Mouse (Mus musculus) liver, adult 2 months (tissue): ENCODE measurements around the gene Hcn3. TPM values are rescaled to one million over a fixed set of nuclear protein-coding genes. Genes with fewer than 3 reads are reported as not detected.

Experiments
- DNase-seq: peaks from one replicate; pipeline ENCODE4 v3.0.0-alpha.2; 2011; ENCODE audit warnings: low read depth, low spot score; ENCODE audit errors: extremely low read depth
- H3K27ac ChIP-seq: fragments of 200-500 bp; replicated peaks from 2 replicates; pipeline ENCODE4 v1.5.1; 2012; ENCODE audit warnings: low read depth, mild to moderate bottlenecking, control low read depth, inconsistent platforms, low read length; ENCODE audit not compliant: insufficient read depth
- H3K27me3 ChIP-seq: fragments of 200-500 bp; 2 replicates; pipeline ENCODE4 v1.6.1; 2012; ENCODE audit warnings: mild to moderate bottlenecking, moderate library complexity, low read length, inconsistent platforms; ENCODE audit not compliant: control insufficient read depth, insufficient read depth
- H3K36me3 ChIP-seq: fragments of 200-500 bp; 2 replicates; pipeline ENCODE4 v1.6.1; 2012; ENCODE audit warnings: low read length, inconsistent platforms; ENCODE audit not compliant: control insufficient read depth, insufficient read depth
- H3K4me1 ChIP-seq: fragments of 200-500 bp; 2 replicates; pipeline ENCODE4 v1.6.1; 2011; ENCODE audit warnings: low read length; ENCODE audit not compliant: control insufficient read depth, insufficient read depth
- H3K4me3 ChIP-seq: fragments of 200-500 bp; 2 replicates; pipeline ENCODE4 v1.5.1; 2011; ENCODE audit warnings: low read depth, mild to moderate bottlenecking, control low read depth, low read length, moderate library complexity; ENCODE audit not compliant: insufficient read depth
- H3K79me2 ChIP-seq: fragments of 200-500 bp; 2 replicates; pipeline ENCODE4 v1.6.1; 2012; ENCODE audit warnings: inconsistent platforms, mild to moderate bottlenecking, low read length, moderate library complexity; ENCODE audit not compliant: control insufficient read depth, insufficient read depth
- H3K9ac ChIP-seq: fragments of 200-500 bp; 2 replicates; pipeline ENCODE4 v1.6.1; 2012; ENCODE audit warnings: low read depth, mild to moderate bottlenecking, control low read depth, inconsistent platforms, low read length
- CTCF ChIP-seq: fragments of 200-500 bp; IDR thresholded peaks from 2 replicates; pipeline ENCODE4 v1.5.1; 2011; ENCODE audit warnings: low read depth, low read length, control low read depth
- POLR2A ChIP-seq: fragments of 200-500 bp; IDR thresholded peaks from 2 replicates; pipeline ENCODE4 v1.6.1; 2011; ENCODE audit warnings: low read length, control low read depth; ENCODE audit not compliant: insufficient read depth; ENCODE audit errors: extremely low read depth
- WGBS: fragments of 180-500 bp; shearing (Covaris S2); methylation state at CpG from one replicate; pipeline ENCODE4 v1.1.7; 2018; 5-methylcytosine and 5-hydroxymethylcytosine counted together
- polyA plus RNA-seq: library from polyadenylated mRNA; depleted of rRNA; stranded (reverse); fragments of >200 nt; gene quantifications from 2 replicates; pipeline ENCODE4 v1.2.3, GENCODE M21; 2012; rRNA removed
- total RNA-seq: library from RNA; depleted of rRNA; stranded (reverse); fragments of >200 nt; gene quantifications from 2 replicates; pipeline ENCODE4 v1.2.3, GENCODE M21; 2014; rRNA removed

The Hcn3 gene
- total and polyA plus RNA-seq, 2 experiments: 0.09 to 0.44 TPM

DNA sequence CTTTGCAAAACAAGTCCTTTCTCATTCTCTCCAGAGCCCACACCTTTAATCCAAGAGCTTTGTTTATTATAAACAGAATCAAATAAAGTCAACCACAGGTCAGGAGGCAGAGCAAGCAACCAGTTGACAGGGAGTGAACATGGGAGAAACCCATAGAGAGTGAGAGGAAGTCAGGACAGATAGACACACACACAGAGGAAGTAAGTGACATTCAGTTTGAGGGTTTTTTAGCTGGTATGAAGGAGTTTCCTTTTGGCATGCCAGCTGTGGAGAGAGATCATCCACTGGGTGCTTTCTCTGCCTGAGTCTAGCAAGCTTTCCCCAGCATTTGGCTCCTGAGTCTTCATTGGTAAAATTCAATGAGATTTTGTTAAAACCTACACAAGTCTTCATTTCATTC, 53.1 kb downstream of the Hcn3 start:
- no peaks in the 10 kb centered on the region for H3K27me3 ChIP-seq
- no peak overlapping the region for H3K4me3 ChIP-seq
- TF ChIP-seq POLR2A (no peak), CTCF (no peak)
- H3K9ac ChIP-seq: no peak overlapping the region
- H3K27ac ChIP-seq: no peak overlapping the region
- H3K79me2 ChIP-seq: no peaks in the 10 kb centered on the region
- peaks cover 16% of the 10 kb centered on the region for H3K4me1 ChIP-seq
- no peak for DNase-seq
- no peaks in the 10 kb centered on the region for H3K36me3 ChIP-seq

DNA sequence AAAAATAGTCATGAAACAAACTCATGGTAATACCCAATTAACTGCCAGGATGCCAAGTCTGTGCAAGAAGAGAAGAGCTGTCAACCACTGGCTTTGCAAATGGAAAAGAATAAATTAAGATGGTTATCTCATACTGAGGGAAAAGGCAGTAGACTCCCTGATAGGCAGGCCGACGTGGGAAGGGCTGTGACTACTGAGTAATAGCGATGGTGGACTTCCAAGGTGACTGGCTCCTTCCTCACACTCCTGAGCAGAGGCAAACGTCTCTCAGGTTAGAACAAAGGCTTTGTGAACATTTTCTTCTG, 56.8 kb downstream of the Hcn3 start:
- Histone ChIP-seq H3K9ac (0 out of 2 replicates have a peak overlapping the region, but pooled peaks have one; percentile 18), H3K79me2 (no peaks in the 10 kb centered on the region), H3K27ac (peak overlapping the region; percentile 57), H3K4me3 (no peak overlapping the region), H3K4me1 (peaks cover 30% of the 10 kb centered on the region), H3K27me3 (no peaks in the 10 kb centered on the region), H3K36me3 (peaks cover 9% of the 10 kb centered on the region)
- TF ChIP-seq CTCF: no peak
- no peak for TF ChIP-seq POLR2A
- no peak for DNase-seq
- 29% methylated on average over 4 of the region's 4 CpGs for WGBS

DNA sequence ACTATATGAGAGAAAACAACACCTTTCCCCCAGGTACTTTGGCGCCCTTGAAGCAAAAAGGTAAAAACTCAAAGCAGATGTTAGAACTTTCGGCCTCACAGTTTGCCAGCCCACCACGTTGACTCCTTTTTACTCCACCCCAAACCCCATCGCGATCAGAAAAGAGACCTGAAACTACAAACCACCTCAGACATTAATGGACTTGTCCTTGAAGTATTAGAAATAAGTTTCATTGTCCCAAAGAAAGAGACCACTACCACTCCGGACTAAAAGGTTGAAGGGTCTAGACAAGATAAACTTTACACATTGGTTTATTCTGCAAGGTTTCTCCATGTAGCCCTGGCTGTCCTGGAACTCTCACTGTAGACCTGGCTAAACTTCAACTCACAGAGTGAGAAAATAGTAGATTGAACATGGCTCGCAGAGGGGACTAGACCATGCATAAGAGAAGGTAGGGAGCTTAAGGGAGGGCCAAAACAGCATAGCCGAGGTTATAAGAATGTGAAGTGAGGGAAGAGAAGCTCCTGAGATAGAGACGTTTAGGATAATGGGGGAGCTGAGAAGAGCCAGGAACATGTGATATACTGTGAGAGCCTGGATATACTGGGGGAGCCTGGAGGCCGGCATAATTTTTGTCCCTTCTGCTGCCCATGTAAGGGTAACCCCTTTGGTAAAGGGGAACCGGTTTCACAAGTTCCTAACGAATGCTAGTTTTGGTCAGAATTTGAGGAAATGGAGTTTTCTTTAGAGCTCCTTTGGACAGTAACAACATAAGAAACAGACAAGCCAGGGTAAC, 57.3 kb downstream of the Hcn3 start:
- H3K27me3 ChIP-seq: no peaks in the 10 kb centered on the region
- no peaks in the 10 kb centered on the region for H3K79me2 ChIP-seq
- no peak overlapping the region for H3K9ac ChIP-seq
- 58% methylated on average over 12 of the region's 12 CpGs for WGBS
- H3K4me3 ChIP-seq: no peak overlapping the region
- H3K27ac ChIP-seq: peak overlapping the region; percentile 57
- peak; percentile 34 for DNase-seq
- H3K36me3 ChIP-seq: peaks cover 13% of the 10 kb centered on the region
- H3K4me1 ChIP-seq: peaks cover 30% of the 10 kb centered on the region
- TF ChIP-seq CTCF: no peak

DNA sequence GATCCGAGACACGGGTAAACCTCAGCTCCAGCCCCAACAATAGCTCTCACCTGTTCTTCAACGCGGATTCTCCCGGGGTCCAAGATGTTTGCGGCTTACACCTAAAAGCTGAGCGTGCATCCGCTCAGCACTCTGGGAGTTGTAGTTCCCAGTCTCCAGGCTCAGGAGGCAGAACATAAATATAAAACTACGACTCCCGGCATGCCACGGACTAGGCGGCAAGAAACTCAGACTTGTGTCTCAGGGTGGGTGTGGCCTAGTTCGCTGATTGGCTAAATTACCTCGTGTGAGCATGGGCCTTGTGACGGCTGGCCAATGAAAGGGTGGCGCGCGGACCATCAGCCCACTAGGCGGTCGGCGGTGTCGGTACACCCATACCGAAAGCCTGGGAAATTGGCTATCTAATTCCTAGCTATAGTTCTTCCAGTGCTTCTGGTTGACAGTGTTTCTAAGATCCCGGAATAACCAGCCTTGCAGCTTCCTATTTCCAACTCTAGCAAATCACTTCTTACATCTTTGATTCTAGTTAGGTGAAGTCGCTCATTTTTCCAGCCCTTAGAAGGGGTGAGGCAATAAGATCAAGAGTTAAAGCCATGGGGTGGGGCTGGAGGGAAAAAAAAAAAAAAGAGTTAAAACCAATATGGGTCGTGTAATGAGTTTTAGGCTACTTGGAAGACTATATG, 58.0 kb downstream of the Hcn3 start, which contains the start of gene Fdps:
Fdps (minus strand) TSS at position 148 of the 683 bp plus-strand sequence.
- Histone ChIP-seq H3K36me3 (peaks cover 19% of the 10 kb centered on the region), H3K27me3 (no peaks in the 10 kb centered on the region), H3K9ac (peak within 1 kb of the TSS; percentile 88), H3K4me3 (peak within 1 kb of the TSS; percentile 89), H3K79me2 (no peaks in the 10 kb centered on the region), H3K27ac (peak within 1 kb of the TSS; percentile 83), H3K4me1 (peaks cover 30% of the 10 kb centered on the region)
- whole genome bisulfite sequencing: under 1% methylated on average over 26 of the region's 26 CpGs
- TF ChIP-seq POLR2A (peak; percentile 76; the same call in 1 of the 2 replicates), CTCF (no peak)
- peak; percentile 100 for DNase-seq

DNA sequence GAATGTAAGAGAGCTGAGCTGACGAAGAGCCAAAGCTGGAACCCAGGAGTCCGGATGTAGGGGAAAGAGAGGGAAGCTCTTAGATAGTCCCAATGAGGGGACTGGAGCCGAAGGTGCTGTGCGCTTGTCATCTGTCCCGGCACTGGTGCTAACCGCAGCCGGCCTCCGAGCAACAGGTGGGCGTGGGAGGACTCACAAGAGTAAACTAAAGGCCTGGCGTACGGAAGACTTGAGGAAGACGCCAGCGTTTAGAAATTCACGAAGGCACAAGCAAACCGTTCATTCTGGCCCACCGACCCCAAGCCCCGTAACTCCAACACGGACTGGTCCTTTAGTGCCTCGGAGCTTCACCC, 58.6 kb downstream of the Hcn3 start:
- H3K4me1 ChIP-seq: peaks cover 30% of the 10 kb centered on the region
- no peak for DNase-seq
- H3K79me2 ChIP-seq: no peaks in the 10 kb centered on the region
- under 1% methylated on average over 19 of the region's 19 CpGs for WGBS
- peak overlapping the region; percentile 83 for H3K27ac ChIP-seq
- no peaks in the 10 kb centered on the region for H3K27me3 ChIP-seq
- H3K36me3 ChIP-seq: peaks cover 21% of the 10 kb centered on the region
- peak overlapping the region; percentile 88 for H3K9ac ChIP-seq
- H3K4me3 ChIP-seq: peak overlapping the region; percentile 89
- TF ChIP-seq POLR2A (no peak), CTCF (no peak)

DNA sequence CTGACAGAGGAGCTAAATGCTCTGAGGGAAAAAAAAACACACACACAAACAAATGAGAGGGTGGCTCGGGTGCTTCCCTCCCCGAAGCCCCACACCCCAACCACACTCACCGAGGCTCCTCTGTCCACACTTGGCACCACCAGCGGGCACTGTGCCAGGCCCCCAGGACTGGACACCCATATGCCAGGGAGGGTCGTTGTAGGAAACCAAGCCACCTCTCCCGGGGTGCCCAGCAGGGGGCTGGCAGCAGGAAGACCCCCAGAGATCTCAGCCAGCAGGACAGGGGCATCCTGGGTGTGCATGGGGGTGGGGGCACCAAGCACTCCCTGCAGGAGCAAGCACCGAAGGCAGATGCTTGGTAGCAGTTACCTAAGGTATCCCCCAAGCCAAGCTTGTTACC, 59.2 kb downstream of the Hcn3 start, which contains the start of gene Gm43738:
Gm43738 (minus strand) TSS at position 289 of the 400 bp plus-strand sequence.
- 16% methylated on average over 7 of the region's 7 CpGs for WGBS
- TF ChIP-seq CTCF (no peak), POLR2A (0 out of 2 replicates have a peak, but pooled peaks have one; percentile 28)
- no peaks in the 10 kb centered on the region for H3K79me2 ChIP-seq
- H3K36me3 ChIP-seq: peaks cover 23% of the 10 kb centered on the region
- H3K9ac ChIP-seq: peak within 1 kb of the TSS; percentile 88
- H3K27ac ChIP-seq: peak within 1 kb of the TSS; percentile 83
- DNase-seq: no peak
- H3K27me3 ChIP-seq: no peaks in the 10 kb centered on the region
- peak within 1 kb of the TSS; percentile 89 for H3K4me3 ChIP-seq
- H3K4me1 ChIP-seq: peaks cover 30% of the 10 kb centered on the region

Other genes with a start within 250 kb of the Hcn3 start
- gene Msto1, start 246.2 kb downstream of the Hcn3 start, total RNA-seq: 5.6 and 7.4 TPM in 2 replicates
- gene Msto1, start 246.2 kb downstream of the Hcn3 start, polyA plus RNA-seq: 12.1 and 15.4 TPM in 2 replicates
- 11.8 and 14.4 TPM in 2 replicates for gene Ash1l, start 209.6 kb downstream of the Hcn3 start, total RNA-seq
- 3.3 and 3.9 TPM in 2 replicates for gene Ash1l, start 209.6 kb downstream of the Hcn3 start, polyA plus RNA-seq
- 50.6 and 66.8 TPM in 2 replicates for gene Dap3, start 209.0 kb downstream of the Hcn3 start, total RNA-seq
- gene Dap3, start 209.0 kb downstream of the Hcn3 start, polyA plus RNA-seq: 21.8 and 32.6 TPM in 2 replicates
- 4.0 and 4.8 TPM in 2 replicates for gene Rusc1, start 66.9 kb downstream of the Hcn3 start, total RNA-seq
- gene Rusc1, start 66.9 kb downstream of the Hcn3 start, polyA plus RNA-seq: 14.0 and 18.3 TPM in 2 replicates
- gene Gm43738, start 59.1 kb downstream of the Hcn3 start, total RNA-seq: not detected in 2 replicates
- gene Gm43738, start 59.1 kb downstream of the Hcn3 start, polyA plus RNA-seq: 0.05 TPM in 1 of 2 replicates, not detected in the other
- 467 and 510 TPM in 2 replicates for gene Fdps, start 58.2 kb downstream of the Hcn3 start, total RNA-seq
- 388 and 397 TPM in 2 replicates for gene Fdps, start 58.2 kb downstream of the Hcn3 start, polyA plus RNA-seq
- 69.7 and 91.1 TPM in 2 replicates for gene Pklr, start 24.1 kb downstream of the Hcn3 start, total RNA-seq
- 387 and 512 TPM in 2 replicates for gene Pklr, start 24.1 kb downstream of the Hcn3 start, polyA plus RNA-seq
- 7.4 and 9.3 TPM in 2 replicates for gene Clk2, start 4.6 kb upstream of the Hcn3 start, total RNA-seq
- 14.6 and 23.9 TPM in 2 replicates for gene Clk2, start 4.6 kb upstream of the Hcn3 start, polyA plus RNA-seq
- 9.1 and 15.6 TPM in 2 replicates for gene Scamp3, start 17.3 kb upstream of the Hcn3 start, total RNA-seq
- 105 and 120 TPM in 2 replicates for gene Scamp3, start 17.3 kb upstream of the Hcn3 start, polyA plus RNA-seq
- gene Fam189b, start 22.9 kb upstream of the Hcn3 start, total RNA-seq: 0.09 and 0.54 TPM in 2 replicates
- 1.8 and 4.1 TPM in 2 replicates for gene Fam189b, start 22.9 kb upstream of the Hcn3 start, polyA plus RNA-seq
- 24.1 and 32.7 TPM in 2 replicates for gene Gba, start 42.7 kb upstream of the Hcn3 start, total RNA-seq
- 33.2 and 36.6 TPM in 2 replicates for gene Gba, start 42.7 kb upstream of the Hcn3 start, polyA plus RNA-seq
- 0.92 and 1.4 TPM in 2 replicates for gene Thbs3, start 55.0 kb upstream of the Hcn3 start, total RNA-seq
- 0.85 and 1.2 TPM in 2 replicates for gene Thbs3, start 55.0 kb upstream of the Hcn3 start, polyA plus RNA-seq
- gene Mtx1, start 66.9 kb upstream of the Hcn3 start, total RNA-seq: 105 and 122 TPM in 2 replicates
- 167 and 187 TPM in 2 replicates for gene Mtx1, start 66.9 kb upstream of the Hcn3 start, polyA plus RNA-seq
- gene Muc1, start 68.9 kb upstream of the Hcn3 start, total RNA-seq: 0.60 and 1.7 TPM in 2 replicates
- gene Muc1, start 68.9 kb upstream of the Hcn3 start, polyA plus RNA-seq: 1.3 and 1.7 TPM in 2 replicates
- gene Krtcap2, start 85.8 kb upstream of the Hcn3 start, total RNA-seq: 45.1 and 60.3 TPM in 2 replicates
- gene Krtcap2, start 85.8 kb upstream of the Hcn3 start, polyA plus RNA-seq: 157 and 197 TPM in 2 replicates
- gene Trim46, start 86.1 kb upstream of the Hcn3 start, total RNA-seq: 0.07 and 0.18 TPM in 2 replicates
- 0.16 and 0.25 TPM in 2 replicates for gene Trim46, start 86.1 kb upstream of the Hcn3 start, polyA plus RNA-seq
- gene Dpm3, start 99.2 kb upstream of the Hcn3 start, total RNA-seq: 102 and 131 TPM in 2 replicates
- 243 and 245 TPM in 2 replicates for gene Dpm3, start 99.2 kb upstream of the Hcn3 start, polyA plus RNA-seq
- gene Slc50a1, start 110.4 kb upstream of the Hcn3 start, total RNA-seq: 6.4 and 7.0 TPM in 2 replicates
- gene Slc50a1, start 110.4 kb upstream of the Hcn3 start, polyA plus RNA-seq: 36.3 and 41.2 TPM in 2 replicates
- 22.1 and 35.2 TPM in 2 replicates for gene Efna1, start 120.9 kb upstream of the Hcn3 start, total RNA-seq
- gene Efna1, start 120.9 kb upstream of the Hcn3 start, polyA plus RNA-seq: 73.1 and 73.4 TPM in 2 replicates
- gene Efna3, start 162.8 kb upstream of the Hcn3 start, total RNA-seq: not detected in 2 replicates
- gene Efna3, start 162.8 kb upstream of the Hcn3 start, polyA plus RNA-seq: not detected in 2 replicates
- gene Efna4, start 177.8 kb upstream of the Hcn3 start, total RNA-seq: not detected in 2 replicates
- gene Efna4, start 177.8 kb upstream of the Hcn3 start, polyA plus RNA-seq: 0.06 and 0.27 TPM in 2 replicates
- gene Adam15, start 189.8 kb upstream of the Hcn3 start, total RNA-seq: 1.4 and 2.6 TPM in 2 replicates
- 4.7 and 5.4 TPM in 2 replicates for gene Adam15, start 189.8 kb upstream of the Hcn3 start, polyA plus RNA-seq
- gene Dcst2, start 201.8 kb upstream of the Hcn3 start, total RNA-seq: not detected in 2 replicates
- gene Dcst2, start 201.8 kb upstream of the Hcn3 start, polyA plus RNA-seq: 0.05 TPM in 1 of 2 replicates, not detected in the other
- gene Dcst1, start 205.1 kb upstream of the Hcn3 start, total RNA-seq: not detected in 2 replicates
- gene Dcst1, start 205.1 kb upstream of the Hcn3 start, polyA plus RNA-seq: 0.04 TPM in 1 of 2 replicates, not detected in the other
- gene Zbtb7b, start 234.6 kb upstream of the Hcn3 start, total RNA-seq: 28.9 and 31.9 TPM in 2 replicates
- 85.0 and 87.2 TPM in 2 replicates for gene Zbtb7b, start 234.6 kb upstream of the Hcn3 start, polyA plus RNA-seq
- gene Lenep, start 242.6 kb upstream of the Hcn3 start, total RNA-seq: not detected in 2 replicates
- gene Lenep, start 242.6 kb upstream of the Hcn3 start, polyA plus RNA-seq: not detected in 2 replicates